Mouse (Mus musculus) layer of hippocampus, postnatal 25 days (tissue): Measurements from ENCODE around the gene Zfp354a. TPM values are rescaled to one million over a fixed set of nuclear protein-coding genes. Genes with fewer than 3 reads are reported as not detected.
"Not testable (repeated sequence)": the region's sequence is repeated elsewhere in the genome, so short reads cannot be mapped to it uniquely, and the experiment has no call there.

Experiments used
- DNase-seq, 2 experiments: peaks; one replicate each; pipeline ENCODE4 v3.0.0; 2022; ENCODE audit warnings: mixed read lengths in 2 of 2, low spot score in 1 of 2; ENCODE audit errors: extremely low spot score in 1 of 2
- total RNA-seq, 2 experiments: library from RNA; stranded (reverse); gene quantifications; 2 replicates each; pipeline ENCODE4 v1.2.3; 2021

The Zfp354a gene
- total RNA-seq: 1 to 10 TPM; 8.7 to 8.8 TPM

DNA sequence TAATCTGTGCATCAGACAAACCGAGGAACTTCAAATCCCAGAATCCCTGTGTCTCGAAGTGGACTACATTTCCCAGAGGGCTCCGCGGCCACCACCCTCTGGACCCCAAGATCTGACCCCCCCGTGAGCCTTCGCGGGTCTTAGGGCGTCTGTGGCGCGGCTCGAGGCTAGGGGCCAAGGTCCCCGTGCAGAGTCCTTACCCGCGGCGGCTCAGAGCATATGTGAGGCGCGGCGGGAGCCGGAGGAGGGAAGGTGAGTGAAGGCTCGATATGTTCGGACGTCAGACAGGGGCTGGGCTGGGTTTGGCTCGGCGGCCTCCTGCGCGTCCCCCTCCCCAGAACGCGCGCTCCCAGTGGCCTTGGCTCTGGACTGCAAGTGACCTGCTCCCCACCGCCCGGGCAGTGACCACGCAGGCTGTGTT lies at the start of gene Zfp354a:
Gene Zfp354a, plus strand, starts transcription at position 107 of the 421 bp plus-strand sequence.
- peak; percentile 44 to 63 for DNase-seq

DNA sequence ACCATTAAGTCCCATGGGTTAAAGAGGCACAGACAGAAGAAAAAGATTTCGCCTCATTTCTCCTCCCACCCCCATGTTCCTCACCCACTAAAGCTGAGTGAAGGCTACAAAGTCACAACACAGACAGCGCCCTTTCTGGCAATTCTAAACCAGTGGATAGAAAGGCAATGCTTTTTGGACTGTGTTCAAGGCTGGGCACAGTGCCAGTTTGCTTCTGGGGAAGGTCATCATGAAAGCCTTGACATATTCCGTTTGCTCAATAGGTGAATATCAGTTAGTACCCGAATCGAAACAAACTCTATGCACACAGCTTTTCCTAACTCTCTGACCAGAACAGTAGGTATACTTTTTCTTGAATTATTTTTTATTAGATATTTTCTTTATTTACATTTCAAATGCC lies 47.2 kb upstream of the Zfp354a start:
- DNase-seq: no peak

DNA sequence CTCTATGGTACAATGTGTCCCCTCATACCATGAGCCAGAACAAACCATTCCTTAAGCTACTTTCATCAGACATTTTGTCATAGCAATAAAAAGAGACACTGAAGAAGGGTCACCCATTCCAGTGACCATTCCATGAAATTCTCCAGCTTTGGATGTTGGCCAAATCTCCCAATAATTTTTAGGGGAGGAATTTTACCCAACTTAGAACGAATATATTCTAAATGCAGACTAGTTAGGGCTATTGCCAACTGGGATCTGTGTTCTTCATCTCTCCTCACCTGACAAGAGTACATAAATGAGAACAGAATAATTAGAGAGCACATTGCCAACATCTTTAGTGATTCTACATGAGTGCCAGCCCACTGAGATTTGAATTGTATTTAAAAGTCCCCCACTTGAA lies 45.1 kb upstream of the Zfp354a start, which contains the start of gene Olfr54:
Gene Olfr54, plus strand, starts transcription at position 301 of the 400 bp plus-strand sequence.
- DNase-seq: no peak

DNA sequence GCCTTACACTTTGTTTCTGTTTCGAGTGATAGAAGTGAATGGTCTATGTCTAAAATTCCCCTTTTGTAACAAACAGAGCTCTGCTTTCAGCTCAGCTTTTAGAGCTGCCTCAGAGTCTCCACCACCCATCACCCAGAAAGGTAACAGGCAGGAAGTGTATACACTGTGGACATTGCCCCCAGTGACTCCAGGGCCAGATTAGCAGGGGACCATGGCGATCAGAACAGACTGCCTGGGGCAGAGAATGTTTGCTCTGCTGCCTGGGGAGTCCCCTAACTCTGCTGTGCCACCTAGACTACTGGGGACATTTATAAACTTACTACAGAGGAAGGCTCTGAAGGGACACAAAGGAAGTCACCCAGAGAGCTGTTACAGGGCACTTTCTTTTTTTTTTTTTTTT lies 42.7 kb upstream of the Zfp354a start:
- DNase-seq: no peak

DNA sequence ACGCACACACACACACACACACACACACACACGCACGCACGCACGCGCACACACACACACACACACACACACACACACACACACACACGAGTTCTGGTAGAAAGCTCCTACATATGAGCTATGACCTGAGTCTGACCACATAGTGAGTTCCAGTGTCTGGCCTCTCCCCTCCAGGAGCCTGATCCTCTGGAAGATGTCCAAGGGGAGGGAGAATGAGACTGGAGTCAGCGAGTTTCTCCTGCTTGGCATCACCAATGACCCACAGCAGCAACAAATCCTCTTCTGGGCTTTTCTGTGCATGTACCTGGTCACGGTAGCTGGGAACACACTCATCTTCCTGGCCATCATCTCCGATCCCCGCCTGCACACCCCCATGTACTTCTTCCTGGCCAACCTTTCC lies 32.2 kb upstream of the Zfp354a start:
- not testable (repeated sequence) for DNase-seq

DNA sequence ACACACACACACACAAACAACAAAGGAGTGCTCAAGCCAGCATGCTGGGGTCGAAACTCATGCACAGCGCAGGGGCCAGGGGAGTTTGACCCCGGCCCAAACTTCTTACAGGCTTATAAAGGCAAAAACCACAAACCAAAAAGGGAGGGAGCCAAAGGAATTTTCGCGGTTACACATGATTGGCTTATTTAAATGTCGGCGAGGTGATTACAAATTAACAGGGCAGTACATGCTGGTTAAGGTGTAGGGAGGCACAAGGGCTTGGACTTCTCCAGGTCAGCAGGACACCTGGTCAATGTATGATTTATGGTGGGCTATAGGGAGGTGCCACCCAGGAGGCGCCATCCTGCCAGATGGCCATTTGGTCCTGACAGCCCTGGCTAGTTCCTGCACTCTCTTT lies 29.7 kb upstream of the Zfp354a start:
- DNase-seq: not testable (repeated sequence)

DNA sequence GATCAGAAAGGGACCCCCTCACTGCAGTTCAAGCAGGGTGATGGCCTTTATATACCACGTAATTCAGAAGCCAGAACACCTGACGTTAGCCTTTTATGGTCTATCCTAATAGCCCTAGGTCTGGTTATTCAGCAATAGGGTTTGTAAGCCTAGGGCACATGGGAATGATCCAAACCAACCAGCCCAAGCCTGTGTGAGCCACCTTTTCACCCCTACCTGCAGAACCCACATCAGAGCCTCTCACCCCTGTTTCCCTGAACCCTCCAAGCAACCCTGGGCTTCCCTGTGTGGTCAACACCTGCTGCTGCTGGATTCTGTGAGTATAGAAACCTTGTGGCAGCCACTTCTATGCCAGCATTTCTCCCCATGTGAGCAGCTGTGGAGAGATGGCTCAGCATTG lies 28.8 kb upstream of the Zfp354a start:
- no peak for DNase-seq

DNA sequence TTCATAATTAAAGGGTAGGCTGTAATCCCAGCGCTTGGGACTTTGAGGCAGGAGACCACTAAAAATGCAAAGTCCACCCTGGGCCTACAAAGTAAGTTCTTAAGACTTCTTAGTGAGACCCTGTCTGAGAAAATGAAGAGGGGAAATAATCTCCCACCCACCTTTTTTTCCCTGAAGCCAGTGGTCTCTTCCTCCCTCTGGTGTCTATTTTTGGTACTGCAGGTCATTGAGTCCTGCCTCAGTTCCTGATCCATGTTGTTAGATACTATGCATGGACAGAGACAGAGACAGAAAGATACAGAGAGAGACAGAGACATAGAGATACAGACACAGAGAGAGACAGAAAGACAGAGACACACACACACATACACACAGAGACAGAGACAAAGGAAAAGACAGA lies 26.2 kb upstream of the Zfp354a start:
- DNase-seq: peak; percentile 10 to 17

DNA sequence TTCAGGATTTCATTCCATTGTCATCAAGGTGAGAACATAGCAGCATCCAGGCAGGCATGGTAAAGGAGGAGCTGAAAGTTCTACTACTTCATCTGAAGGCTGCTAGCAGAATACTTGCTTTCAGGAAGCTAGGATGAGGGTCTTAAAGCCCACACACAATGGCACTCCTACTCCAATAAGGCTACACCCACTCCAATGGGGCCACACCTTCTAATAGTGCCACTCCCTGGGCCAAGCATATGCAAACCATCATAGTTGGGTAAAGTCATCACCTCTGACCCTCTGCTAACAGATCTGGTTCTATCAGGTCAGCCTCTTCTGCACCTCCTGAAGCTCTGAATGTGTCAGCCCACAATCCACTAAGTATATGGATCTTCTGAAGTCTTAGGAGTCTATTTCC lies 24.9 kb upstream of the Zfp354a start:
- not testable (repeated sequence) for DNase-seq

DNA sequence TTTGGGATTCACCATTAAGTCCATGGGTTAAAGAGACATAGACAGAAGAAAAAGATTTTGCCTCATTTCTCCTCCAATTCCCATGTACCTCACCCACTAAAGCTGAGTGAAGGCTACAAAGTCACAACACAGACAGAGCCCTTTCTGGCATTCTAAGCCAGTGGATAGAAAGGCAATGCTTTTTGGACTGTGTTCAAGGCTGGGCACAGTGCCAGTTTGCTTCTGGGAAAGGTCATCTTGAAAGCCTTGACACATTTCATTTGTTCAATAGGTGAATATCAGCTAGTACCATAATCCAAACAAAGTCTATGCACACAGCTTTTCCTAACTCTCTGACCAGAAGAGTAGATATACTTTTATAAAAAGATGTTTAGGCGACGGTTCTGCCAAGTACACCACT lies 23.1 kb upstream of the Zfp354a start:
- DNase-seq: no peak

DNA sequence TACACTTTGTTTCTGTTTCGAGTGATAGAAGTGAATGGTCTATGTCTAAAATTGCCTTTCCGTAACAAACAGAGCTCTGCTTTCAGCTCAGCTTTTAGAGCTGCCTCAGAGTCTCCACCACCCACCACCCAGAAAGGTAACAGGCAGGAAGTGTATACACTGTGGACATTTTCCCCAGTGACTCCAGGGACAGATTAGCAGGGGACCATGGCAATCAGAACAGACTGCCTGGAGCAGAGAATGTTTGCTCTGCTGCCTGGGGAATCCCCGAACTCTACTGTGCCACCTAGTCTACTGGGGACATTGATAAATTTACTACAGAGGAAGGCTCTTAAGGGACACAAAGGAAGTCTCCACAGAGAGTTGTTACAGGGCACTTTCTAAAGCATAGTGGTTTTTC lies 14.3 kb upstream of the Zfp354a start:
- not testable (repeated sequence) for DNase-seq

DNA sequence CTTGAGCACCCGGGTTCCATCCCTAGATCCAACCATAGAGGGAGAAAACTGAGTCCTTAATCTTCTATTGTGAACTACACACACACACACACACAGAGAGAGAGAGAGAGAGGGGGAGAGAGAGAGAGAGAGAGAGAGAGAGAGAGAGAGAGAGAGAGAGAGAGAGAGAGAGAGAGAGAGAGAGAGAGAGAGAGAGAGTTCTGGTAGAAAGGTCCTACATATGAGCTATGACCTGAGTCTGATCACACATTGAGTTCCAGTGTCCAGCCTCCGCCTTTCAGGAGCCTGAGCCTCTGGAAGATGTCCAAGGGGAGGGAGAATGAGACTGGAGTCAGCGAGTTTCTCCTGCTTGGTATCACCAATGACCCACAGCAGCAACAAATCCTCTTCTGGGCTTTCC lies 11.2 kb upstream of the Zfp354a start, which contains the start of gene Olfr1375:
Gene Olfr1375, plus strand, starts transcription at position 301 of the 400 bp plus-strand sequence.
- DNase-seq: not testable (repeated sequence)

DNA sequence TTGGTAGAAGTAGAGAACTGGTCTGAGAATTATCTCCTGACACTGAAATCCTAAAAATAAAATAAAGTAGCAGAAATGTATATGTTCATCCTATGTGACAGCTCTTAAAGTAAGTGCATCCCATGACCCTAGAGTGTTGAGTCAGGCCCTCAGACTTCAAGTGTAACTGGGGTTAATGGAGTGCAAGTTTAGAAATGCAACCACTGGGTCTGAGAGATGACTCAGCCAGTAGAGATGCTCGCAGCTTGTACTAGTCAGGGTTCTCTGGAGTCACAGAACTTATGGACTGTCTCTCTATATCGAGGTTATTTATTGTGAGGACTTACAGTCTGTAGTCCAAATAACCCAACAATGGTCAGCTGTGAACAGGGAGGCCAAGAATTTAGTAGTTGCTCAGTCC lies 7.4 kb upstream of the Zfp354a start:
- no peak for DNase-seq

DNA sequence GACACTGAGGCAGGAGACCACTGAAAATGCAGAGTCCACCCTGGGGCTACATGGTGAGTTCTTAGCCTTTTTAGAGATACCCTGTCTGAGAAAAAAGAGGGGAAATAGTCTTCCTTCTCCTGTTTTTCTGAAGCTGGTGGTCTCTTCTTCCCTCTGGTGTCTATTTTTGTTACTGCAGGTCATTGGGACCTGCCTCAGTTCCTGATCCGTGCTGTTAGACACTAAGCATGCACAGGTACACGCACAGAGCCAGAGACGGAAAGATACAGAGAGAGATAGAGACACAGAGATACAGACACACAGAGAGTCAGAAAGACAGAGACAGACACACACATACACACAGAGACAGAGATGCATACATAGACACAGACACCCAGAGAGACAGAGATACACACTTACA lies 5.8 kb upstream of the Zfp354a start:
- DNase-seq: peak in 1 of 2 experiments; percentile 11

DNA sequence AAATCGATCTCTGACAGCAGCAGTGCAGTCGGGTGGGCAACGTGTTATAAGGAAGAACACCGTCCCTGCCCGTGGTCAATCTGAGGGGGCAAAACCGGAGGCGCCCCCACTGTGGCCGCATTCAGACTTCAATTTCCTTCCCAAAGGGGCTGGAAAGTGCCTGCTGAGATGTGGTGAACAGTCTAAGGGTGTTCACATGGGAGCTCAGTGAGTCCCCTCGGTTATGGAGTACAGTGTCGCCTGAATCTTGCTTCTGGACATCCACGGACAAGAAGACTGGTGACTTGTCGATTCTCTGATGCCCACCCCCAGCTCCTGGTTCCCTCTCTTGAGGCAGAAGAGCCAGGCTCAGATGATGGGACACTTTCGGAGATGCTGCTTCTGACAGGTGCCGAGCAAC lies 583 bp downstream of the Zfp354a start:
- DNase-seq: no peak

DNA sequence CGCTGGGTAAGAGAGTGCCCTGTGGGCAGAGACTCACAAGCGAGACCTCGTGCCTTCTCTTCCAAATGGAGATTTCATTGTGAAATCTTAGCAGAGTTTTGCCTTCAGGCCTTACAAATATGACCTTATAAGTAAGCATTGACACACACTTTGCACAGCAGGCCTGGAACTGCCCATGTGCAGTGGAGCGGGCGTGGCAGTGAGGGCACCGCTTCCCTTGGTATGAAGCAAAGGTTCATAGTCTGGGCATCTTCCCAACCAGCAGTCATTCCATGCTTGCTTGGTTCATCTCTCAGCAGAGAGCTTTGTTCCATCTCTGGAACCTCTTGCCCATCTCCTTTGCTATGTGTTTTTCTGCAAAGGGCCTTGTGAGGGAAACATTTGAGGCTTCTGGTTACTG lies 1.9 kb downstream of the Zfp354a start:
- DNase-seq: no peak

DNA sequence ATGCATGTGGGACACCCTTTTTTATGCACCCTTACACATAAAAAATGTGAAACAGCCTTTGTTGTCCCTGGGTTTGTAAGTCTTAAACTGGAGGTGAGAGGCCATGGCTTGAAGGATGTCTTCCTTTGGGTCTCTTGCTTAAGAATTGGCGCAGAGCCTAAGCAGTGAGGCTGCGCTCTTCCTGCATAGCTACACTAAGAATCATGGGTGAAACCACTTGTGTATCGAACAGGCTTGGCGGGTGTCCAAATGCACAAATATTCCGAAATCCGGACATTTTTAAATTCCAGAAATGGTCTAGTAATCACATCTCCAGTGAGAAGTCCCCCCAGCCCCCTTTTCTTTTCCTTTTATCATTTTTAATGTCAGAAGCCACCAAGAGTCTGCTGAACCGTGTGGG lies 4.2 kb downstream of the Zfp354a start:
- no peak for DNase-seq

DNA sequence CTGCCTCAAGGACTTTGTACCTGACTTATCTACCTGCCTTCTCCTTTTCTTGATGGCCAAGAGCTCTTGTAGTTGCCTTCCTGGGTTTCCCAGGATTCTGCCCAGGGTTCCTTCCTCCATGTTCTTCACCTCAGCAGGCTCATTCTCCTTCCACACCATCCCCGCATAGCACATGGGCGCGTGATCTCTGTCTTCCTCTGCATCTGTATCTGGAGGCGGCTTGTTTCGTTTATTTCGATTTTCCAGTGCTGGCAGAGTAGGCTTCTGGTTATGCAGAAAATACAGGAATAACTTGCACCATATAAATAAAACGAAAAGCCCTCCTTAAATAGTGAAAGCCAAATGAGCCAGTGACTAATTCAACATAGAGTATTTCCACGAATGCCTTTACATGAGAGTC lies 4.8 kb downstream of the Zfp354a start:
- no peak for DNase-seq

DNA sequence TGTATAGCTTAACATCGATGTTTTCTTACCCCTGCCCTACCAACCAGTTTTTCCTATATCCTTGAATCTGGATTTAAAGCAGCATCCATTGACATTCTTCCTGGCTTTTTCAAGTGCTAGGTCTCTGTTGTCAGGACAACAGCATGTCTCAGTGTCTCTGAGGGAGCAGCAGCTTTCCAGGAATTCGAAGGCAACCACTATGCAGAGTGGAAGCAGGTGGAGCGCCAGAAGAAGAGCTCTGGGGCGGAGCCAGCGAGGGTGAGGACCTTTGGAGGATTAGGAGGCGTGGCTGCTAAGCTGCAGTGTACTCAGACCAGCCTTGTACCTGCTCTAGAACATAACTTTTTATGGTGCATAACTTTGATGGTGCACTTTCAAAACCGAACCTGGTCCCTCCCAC lies 25.5 kb downstream of the Zfp354a start:
- no peak for DNase-seq

DNA sequence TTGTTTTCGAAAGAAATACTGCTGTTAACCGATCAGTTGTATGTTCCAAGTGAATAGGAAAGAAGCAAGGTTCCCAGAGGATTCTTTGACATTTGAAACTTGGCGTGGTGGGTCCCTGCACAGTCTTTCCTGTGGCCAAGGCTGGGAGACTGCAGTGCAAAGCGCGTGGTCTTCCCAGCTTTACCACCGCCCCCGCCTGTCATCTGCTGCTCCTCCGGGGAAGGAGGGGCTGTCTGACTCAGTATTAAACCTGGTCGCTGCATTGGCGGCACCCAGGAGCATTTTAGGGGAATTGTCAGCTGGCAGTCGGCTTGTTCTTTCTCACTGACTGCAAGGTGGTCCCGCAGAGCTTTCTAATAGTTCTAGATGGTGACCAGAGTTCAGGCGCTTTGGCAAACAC lies 26.2 kb downstream of the Zfp354a start:
- peak in 1 of 2 experiments; percentile 15 for DNase-seq

DNA sequence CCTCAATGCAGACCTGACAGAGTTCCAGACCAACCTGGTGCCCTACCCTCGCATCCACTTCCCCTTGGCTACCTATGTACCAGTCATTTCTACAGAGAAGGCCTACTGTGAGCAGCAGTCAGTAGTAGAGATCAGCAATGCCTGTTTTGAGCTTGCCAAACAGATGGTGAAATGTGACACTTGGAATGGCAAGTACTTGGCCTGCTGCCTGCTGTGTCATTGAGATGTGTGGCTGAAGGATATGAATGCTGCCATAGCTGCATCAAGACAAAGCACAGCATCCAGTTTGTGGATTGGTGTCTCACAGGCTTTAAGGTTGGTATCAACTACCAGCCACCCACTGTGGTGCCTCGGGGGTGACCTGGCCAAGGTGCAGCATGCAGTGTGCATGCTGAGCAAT lies 48.2 kb downstream of the Zfp354a start:
- peak in 1 of 2 experiments; percentile 23 for DNase-seq

DNA sequence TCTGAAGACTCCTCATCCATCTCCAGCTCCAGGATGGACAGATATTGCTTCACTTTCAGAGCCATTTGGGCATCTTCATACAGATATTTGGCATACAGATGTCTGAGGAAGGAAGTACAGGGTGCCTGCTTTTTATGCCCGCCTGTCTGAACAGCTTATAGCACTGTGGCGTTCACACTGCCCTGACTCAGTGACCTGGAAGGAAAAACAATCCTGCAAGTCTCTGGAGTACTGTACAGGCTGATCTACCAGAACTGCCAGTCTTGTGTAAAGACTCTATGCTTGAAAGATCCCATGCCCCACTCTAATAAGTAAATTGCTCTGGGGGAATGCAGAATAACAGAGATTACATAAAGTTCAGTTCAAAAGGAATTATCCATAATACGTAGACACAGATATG lies 51.6 kb downstream of the Zfp354a start:
- no peak for DNase-seq
